Mouse (Mus musculus): ENCODE measurements around the gene Bpifb3. TPM values are rescaled to one million over a fixed set of nuclear protein-coding genes. Genes with fewer than 3 reads are reported as not detected.

The Bpifb3 gene
- polyA plus RNA-seq, 1 experiment from 2014 or later: 0.51 TPM

Other genes with a start within 250 kb of the Bpifb3 start
- gene Dnmt3c, start 221.6 kb upstream of the Bpifb3 start, polyA plus RNA-seq (2015; fragmentation: Nextera tagmentation; extraction: Ambion mirVana): not detected in 2 replicates
- 281 and 293 TPM in 2 replicates for gene Mapre1, start 177.0 kb upstream of the Bpifb3 start, polyA plus RNA-seq (2015; fragmentation: Nextera tagmentation; extraction: Ambion mirVana)
- gene Efcab8, start 138.3 kb upstream of the Bpifb3 start, polyA plus RNA-seq (2015; fragmentation: Nextera tagmentation; extraction: Ambion mirVana): 0.57 and 0.85 TPM in 2 replicates
- gene Sun5, start 47.1 kb upstream of the Bpifb3 start, polyA plus RNA-seq (2015; fragmentation: Nextera tagmentation; extraction: Ambion mirVana): not detected in 2 replicates
- 0.22 and 0.33 TPM in 2 replicates for gene Bpifb2, start 43.2 kb upstream of the Bpifb3 start, polyA plus RNA-seq (2015; fragmentation: Nextera tagmentation; extraction: Ambion mirVana)
- 0.14 TPM in 1 of 2 replicates, not detected in the other for gene Bpifb6, start 17.8 kb upstream of the Bpifb3 start, polyA plus RNA-seq (2015; fragmentation: Nextera tagmentation; extraction: Ambion mirVana)
- gene Bpifb4, start 20.0 kb downstream of the Bpifb3 start, polyA plus RNA-seq (2015; fragmentation: Nextera tagmentation; extraction: Ambion mirVana): 0.10 and 0.19 TPM in 2 replicates
- 0.10 and 0.17 TPM in 2 replicates for gene Bpifa6, start 56.7 kb downstream of the Bpifb3 start, polyA plus RNA-seq (2015; fragmentation: Nextera tagmentation; extraction: Ambion mirVana)
- gene Bpifa2, start 90.0 kb downstream of the Bpifb3 start, polyA plus RNA-seq (2015; fragmentation: Nextera tagmentation; extraction: Ambion mirVana): 0.18 and 0.22 TPM in 2 replicates
- not detected in 2 replicates for gene Bpifa3, start 212.1 kb downstream of the Bpifb3 start, polyA plus RNA-seq (2015; fragmentation: Nextera tagmentation; extraction: Ambion mirVana)
- gene Bpifa1, start 224.7 kb downstream of the Bpifb3 start, polyA plus RNA-seq (2015; fragmentation: Nextera tagmentation; extraction: Ambion mirVana): 185 and 212 TPM in 2 replicates
- gene Bpifa5, start 244.4 kb downstream of the Bpifb3 start, polyA plus RNA-seq (2015; fragmentation: Nextera tagmentation; extraction: Ambion mirVana): 0.46 and 0.54 TPM in 2 replicates